Mouse (Mus musculus): ENCODE data around the gene Ttpal.
"Not testable (repeated sequence)": the region's sequence is repeated elsewhere in the genome, so short reads cannot be mapped to it uniquely, and the experiment has no call there.

The Ttpal gene

GRCm38 (mm10) chr2:163634211-163634610 lies 32.1 kb downstream of the Ttpal start:
- DNase-seq = no peak

GRCm38 (mm10) chr2:163636057-163636456 lies 33.9 kb downstream of the Ttpal start:
- no peak for DNase-seq

- DNase-seq = no peak
These were observed 35.6 kb downstream of the Ttpal start for GRCm38 (mm10) chr2:163637655-163638266.

GRCm38 (mm10) chr2:163640493-163640892 lies 38.4 kb downstream of the Ttpal start:
- no peak for DNase-seq

- no peak for DNase-seq
These were observed 39.6 kb downstream of the Ttpal start for GRCm38 (mm10) chr2:163641681-163642080.

- DNase-seq = no peak
These were observed 40.8 kb downstream of the Ttpal start for GRCm38 (mm10) chr2:163642685-163643575.

- DNase-seq = no peak
These were observed 41.5 kb downstream of the Ttpal start for GRCm38 (mm10) chr2:163643576-163643971.

GRCm38 (mm10) chr2:163644047-163644446 lies 41.9 kb downstream of the Ttpal start:
- DNase-seq = no peak

GRCm38 (mm10) chr2:163644575-163645385 lies 42.7 kb downstream of the Ttpal start, which contains the start of gene Serinc3:
TSS of gene Serinc3 (minus strand) at chr2:163645131.
- peak; percentile 98 for DNase-seq

GRCm38 (mm10) chr2:163645700-163646460 lies 43.8 kb downstream of the Ttpal start:
- DNase-seq = no peak

GRCm38 (mm10) chr2:163646461-163647080 lies 44.5 kb downstream of the Ttpal start:
- DNase-seq = no peak

- not testable (repeated sequence) for DNase-seq
These were observed 53.6 kb downstream of the Ttpal start for GRCm38 (mm10) chr2:163655699-163656098.

- no peak for DNase-seq
These were observed 55.4 kb downstream of the Ttpal start for GRCm38 (mm10) chr2:163657486-163657885.

GRCm38 (mm10) chr2:163657975-163658886 lies 56.1 kb downstream of the Ttpal start, which contains the start of gene Pkig:
TSS of gene Pkig (plus strand) at chr2:163658386.
- DNase-seq = peak; percentile 91

- no peak for DNase-seq
These were observed 56.8 kb downstream of the Ttpal start for GRCm38 (mm10) chr2:163658941-163659340.

- DNase-seq = no peak
These were observed 57.3 kb downstream of the Ttpal start for GRCm38 (mm10) chr2:163659431-163659830.

- DNase-seq = no peak
These were observed 58.1 kb downstream of the Ttpal start for GRCm38 (mm10) chr2:163660103-163660701.

- DNase-seq = peak; percentile 70
These were observed 59.3 kb downstream of the Ttpal start for GRCm38 (mm10) chr2:163661371-163661850.

- no peak for DNase-seq
These were observed 60.0 kb downstream of the Ttpal start for GRCm38 (mm10) chr2:163662076-163662475.

GRCm38 (mm10) chr2:163662698-163663221 lies 60.6 kb downstream of the Ttpal start:
- no peak for DNase-seq
